Mouse (Mus musculus): Measurements from ENCODE around the gene Ror1.

The Ror1 gene

GRCm38 (mm10) chr4:100311775-100312537 lies 216.4 kb downstream of the Ror1 start:
- DNase-seq (ENCODE audit: low spot score in 2 of 2) = no peak

GRCm38 (mm10) chr4:100315066-100315465 lies 219.5 kb downstream of the Ror1 start:
- no peak for DNase-seq (ENCODE audit: low spot score in 2 of 2)

GRCm38 (mm10) chr4:100321758-100322157 lies 226.2 kb downstream of the Ror1 start:
- no peak for DNase-seq (ENCODE audit: low spot score in 2 of 2)

- no peak for DNase-seq (ENCODE audit: low spot score in 2 of 2)
Measured at GRCm38 (mm10) chr4:100324719-100325515, 229.3 kb downstream of the Ror1 start.

GRCm38 (mm10) chr4:100328361-100328970 lies 232.9 kb downstream of the Ror1 start:
- DNase-seq (ENCODE audit: low spot score in 2 of 2) = no peak

GRCm38 (mm10) chr4:100335168-100335567 lies 239.6 kb downstream of the Ror1 start:
- no peak for DNase-seq (ENCODE audit: low spot score in 2 of 2)

GRCm38 (mm10) chr4:100347791-100348190 lies 252.2 kb downstream of the Ror1 start:
- no peak for DNase-seq (ENCODE audit: low spot score in 2 of 2)

GRCm38 (mm10) chr4:100350106-100350795 lies 254.7 kb downstream of the Ror1 start:
- DNase-seq (ENCODE audit: low spot score in 2 of 2) = no peak

GRCm38 (mm10) chr4:100351797-100352290 lies 256.3 kb downstream of the Ror1 start:
- no peak for DNase-seq (ENCODE audit: low spot score in 2 of 2)

GRCm38 (mm10) chr4:100355566-100355965 lies 260.0 kb downstream of the Ror1 start:
- no peak for DNase-seq (ENCODE audit: low spot score in 2 of 2)

GRCm38 (mm10) chr4:100357881-100358589 lies 262.4 kb downstream of the Ror1 start:
- no peak for DNase-seq (ENCODE audit: low spot score in 2 of 2)

GRCm38 (mm10) chr4:100363666-100364065 lies 268.1 kb downstream of the Ror1 start:
- no peak for DNase-seq (ENCODE audit: low spot score in 2 of 2)

- no peak for DNase-seq (ENCODE audit: low spot score in 2 of 2)
Measured at GRCm38 (mm10) chr4:100368691-100369090, 273.1 kb downstream of the Ror1 start.

- no peak for DNase-seq (ENCODE audit: low spot score in 2 of 2)
Measured at GRCm38 (mm10) chr4:100369541-100370174, 274.1 kb downstream of the Ror1 start.

GRCm38 (mm10) chr4:100372806-100373205 lies 277.2 kb downstream of the Ror1 start:
- no peak for DNase-seq (ENCODE audit: low spot score in 2 of 2)

GRCm38 (mm10) chr4:100373780-100374179 lies 278.2 kb downstream of the Ror1 start:
- no peak for DNase-seq (ENCODE audit: low spot score in 2 of 2)

GRCm38 (mm10) chr4:100375286-100375685 lies 279.7 kb downstream of the Ror1 start:
- DNase-seq (ENCODE audit: low spot score in 2 of 2) = no peak

GRCm38 (mm10) chr4:100376163-100376562 lies 280.6 kb downstream of the Ror1 start:
- DNase-seq (ENCODE audit: low spot score in 2 of 2) = no peak

- no peak for DNase-seq (ENCODE audit: low spot score in 2 of 2)
Measured at GRCm38 (mm10) chr4:100377231-100377630, 281.6 kb downstream of the Ror1 start.

- no peak for DNase-seq (ENCODE audit: low spot score in 2 of 2)
Measured at GRCm38 (mm10) chr4:100377996-100378395, 282.4 kb downstream of the Ror1 start.

GRCm38 (mm10) chr4:100381760-100382159 lies 286.2 kb downstream of the Ror1 start:
- no peak for DNase-seq (ENCODE audit: low spot score in 2 of 2)

Measured in spleen, postnatal 4 days (tissue).